Comparison of ENCODE assay signal across 9 mouse cellular contexts in the genomic region with DNA sequence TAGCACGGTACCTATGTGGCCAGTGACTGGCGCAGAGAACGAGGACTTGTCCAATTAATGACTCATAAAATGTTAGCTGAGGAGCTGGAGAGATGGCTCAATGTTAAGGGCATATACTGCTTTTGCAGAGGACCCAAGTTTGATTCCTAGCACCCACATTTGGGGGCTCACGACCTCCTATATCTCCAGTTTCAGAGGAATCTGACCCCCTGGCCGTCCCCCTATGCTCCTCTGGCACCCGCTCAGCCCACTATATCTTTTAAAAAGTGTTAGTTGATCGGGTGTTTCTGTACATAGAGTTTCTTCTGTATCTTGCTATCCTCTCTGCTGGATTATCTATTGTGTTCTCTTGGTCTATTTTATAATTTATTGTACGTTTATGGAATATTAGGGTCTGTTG.
"Had no signal": no experiment of that assay in that cellular context is flagged by ENCODE, and none has a peak within 500 bp of the region (broad histone marks: within the 10 kb centered on the region; RNA-seq: fewer than 3 reads in every experiment).

No protein-coding gene starts in this region.

- H3K27me3 ChIP-seq: limb, embryonic 15.5 days; lung, embryonic 15.5 days; neural tube, embryonic 13.5 days had no signal

- H3K9ac ChIP-seq: limb, embryonic 15.5 days; lung, embryonic 15.5 days had no signal

- H3K27ac ChIP-seq: kidney, postnatal 0 days; limb, embryonic 15.5 days; lung, embryonic 15.5 days had no signal

- H3K4me1 ChIP-seq: lung, embryonic 15.5 days had no signal

- DNase-seq: layer of hippocampus, adult 9-11 months; layer of hippocampus, postnatal 36 days; lung, postnatal 14 days; right cerebral cortex, postnatal 14 days; thymus, postnatal 36 days had no signal

- H3K36me3 ChIP-seq: limb, embryonic 15.5 days; lung, embryonic 15.5 days; neural tube, embryonic 13.5 days had no signal

- H3K9me3 ChIP-seq: limb, embryonic 15.5 days; lung, embryonic 15.5 days; neural tube, embryonic 13.5 days had no signal
